Mouse (Mus musculus): Measurements from ENCODE around the gene Gm10135. TPM values are rescaled to one million over a fixed set of nuclear protein-coding genes. Genes with fewer than 3 reads are reported as not detected.
"Not testable (repeated sequence)": the region's sequence is repeated elsewhere in the genome, so short reads cannot be mapped to it uniquely, and the experiment has no call there.

Gm10135 gene
- polyA plus RNA-seq (2015; fragmentation: Nextera tagmentation; extraction: Ambion mirVana), result not detected in 2 replicates

DNA sequence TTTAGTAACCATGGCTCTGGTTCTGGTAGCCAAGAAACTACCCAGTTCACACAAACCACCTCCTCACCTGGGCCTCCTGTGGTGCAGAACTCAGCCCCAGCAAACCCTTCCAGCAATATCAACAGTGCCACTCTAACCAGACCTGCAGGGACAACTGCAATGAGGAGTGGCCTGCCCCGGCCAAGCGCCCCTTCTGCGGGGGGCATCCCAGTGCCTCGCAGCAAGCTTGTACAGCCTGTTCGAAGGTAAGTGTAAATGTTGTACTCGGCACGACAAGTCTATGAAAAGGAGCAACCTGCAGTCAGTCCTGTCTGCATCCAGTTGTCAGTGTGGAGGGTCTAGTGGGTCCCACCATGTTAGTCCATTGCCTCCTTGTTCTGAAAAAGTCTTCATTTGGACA is at the start of gene Gm10135:
Gm10135 (minus strand) TSS at position 101 of the 400 bp plus-strand sequence.
- Histone ChIP-seq H3K4me1 (replicated peaks) (no peaks in the 10 kb centered on the region), H3K36me3 (peaks cover 39% of the 10 kb centered on the region)
- 95% methylated on average over 7 of the region's 7 CpGs for WGBS

DNA sequence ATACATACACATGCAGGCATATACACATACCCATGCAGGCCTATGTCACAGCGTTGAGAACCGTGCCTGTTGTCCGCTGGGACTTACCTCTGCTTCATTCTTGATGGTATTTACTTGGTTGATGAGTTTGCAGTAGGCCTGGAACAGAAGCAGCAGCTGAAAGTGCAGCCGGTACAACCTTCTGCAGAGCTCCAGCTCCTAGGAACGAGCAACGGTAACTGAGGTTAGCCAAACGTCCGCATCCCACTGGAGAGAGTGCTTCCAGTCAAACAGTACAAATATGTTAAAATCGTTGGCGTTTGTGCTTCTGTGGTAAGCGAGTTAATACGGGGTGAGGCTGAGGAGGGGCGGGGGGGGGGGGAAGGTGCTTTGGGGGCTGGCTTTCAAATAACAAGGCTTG is 49.3 kb upstream of the Gm10135 start:
- H3K27ac ChIP-seq (replicated peaks), result no peak overlapping the region
- no peak overlapping the region for H3K9ac ChIP-seq
- H3K4me1 ChIP-seq (replicated peaks), result no peaks in the 10 kb centered on the region
- peaks cover 32% of the 10 kb centered on the region for H3K36me3 ChIP-seq
- WGBS, result 94% methylated on average over 13 of the region's 13 CpGs
- no peak overlapping the region for H3K4me3 ChIP-seq
- H3K9me3 ChIP-seq, result no peaks in the 10 kb centered on the region
- H3K4me2 ChIP-seq, result no peak overlapping the region
- ATAC-seq (ENCODE audit: low FRiP score, low read depth), result no peak
- no peaks in the 10 kb centered on the region for H3K27me3 ChIP-seq

More for the DNA sequence above, at the start of gene Gm10135:
- H3K4me3 ChIP-seq, result no peak within 1 kb of the TSS
- H3K9ac ChIP-seq, result no peak within 1 kb of the TSS
- no peaks in the 10 kb centered on the region for H3K9me3 ChIP-seq
- H3K4me2 ChIP-seq, result no peak within 1 kb of the TSS
- H3K27ac ChIP-seq (replicated peaks), result no peak within 1 kb of the TSS
- H3K27me3 ChIP-seq, result no peaks in the 10 kb centered on the region
- peak; percentile 27; the same call in 1 of the 2 replicates for ATAC-seq (ENCODE audit: low FRiP score, low read depth)

DNA sequence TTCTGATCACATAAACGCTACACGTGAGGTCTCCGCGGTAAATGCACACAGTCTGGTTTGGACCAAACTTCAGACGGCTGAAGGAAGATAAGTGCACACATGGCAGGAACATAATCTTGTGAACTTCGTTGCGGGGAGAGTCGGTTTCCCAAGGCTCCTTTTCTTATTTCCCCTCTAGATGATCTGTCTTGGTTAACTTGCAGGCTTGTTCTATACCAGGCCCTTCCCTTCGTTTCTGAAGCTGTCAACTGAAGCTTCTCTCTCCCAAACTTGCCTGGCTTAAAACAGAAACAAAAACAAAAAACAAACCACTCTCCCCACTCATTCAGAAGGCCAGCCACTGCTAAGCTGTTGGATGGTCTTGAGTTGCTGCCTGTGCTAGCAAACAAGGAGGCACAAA is 40.2 kb upstream of the Gm10135 start:
- Histone ChIP-seq H3K27me3 (0 out of 2 replicates have a peak, but pooled peaks cover 6% of the 10 kb centered on the region), H3K27ac (replicated peaks) (no peak overlapping the region), H3K9me3 (no peaks in the 10 kb centered on the region), H3K36me3 (no peaks in the 10 kb centered on the region), H3K4me2 (no peak overlapping the region), H3K9ac (no peak overlapping the region), H3K4me3 (no peak overlapping the region), H3K4me1 (replicated peaks) (0 out of 2 replicates have a peak, but pooled peaks cover 8% of the 10 kb centered on the region)
- no peak for ATAC-seq (ENCODE audit: low FRiP score, low read depth)
- WGBS, result 40% methylated on average over 9 of the region's 9 CpGs

DNA sequence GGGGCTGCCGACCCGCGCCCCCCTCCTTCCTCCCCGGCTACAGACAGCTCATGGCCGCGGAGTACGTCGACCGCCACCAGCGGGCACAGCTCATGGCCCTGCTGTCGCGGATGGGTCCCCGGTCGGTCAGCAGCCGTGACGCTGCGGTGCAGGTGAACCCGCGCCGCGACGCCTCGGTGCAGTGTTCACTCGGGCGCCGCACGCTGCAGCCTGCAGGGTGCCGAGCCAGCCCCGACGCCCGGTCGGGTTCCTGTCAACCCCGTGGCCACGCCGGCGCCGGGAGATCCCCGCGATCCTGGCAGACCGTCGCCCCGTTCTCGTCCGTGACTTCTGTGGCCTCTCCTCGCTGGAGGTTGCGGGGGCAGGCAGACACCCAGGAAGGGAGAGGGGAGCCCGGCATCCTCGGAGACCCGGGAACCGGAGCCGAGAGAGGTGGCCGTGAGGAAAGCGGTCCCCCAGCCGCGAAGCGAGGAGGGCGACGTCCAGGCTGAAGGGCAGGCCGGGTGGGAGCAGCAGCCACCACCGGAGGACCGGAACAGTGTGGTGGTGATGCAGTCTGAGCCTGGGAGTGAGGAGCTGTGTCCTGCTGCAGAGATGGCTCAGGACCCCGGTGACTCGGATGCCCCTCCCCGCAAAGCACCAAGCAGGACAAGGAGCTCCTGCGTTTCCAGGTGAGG is 39.2 kb upstream of the Gm10135 start:
- WGBS, result under 1% methylated on average over 53 of the region's 65 CpGs
- not testable (repeated sequence) for H3K27ac ChIP-seq (replicated peaks); H3K36me3 ChIP-seq; H3K9me3 ChIP-seq; H3K27me3 ChIP-seq; H3K4me1 ChIP-seq (replicated peaks)
- peak overlapping the region; percentile 13; the same call in 1 of the 2 replicates for H3K9ac ChIP-seq
- peak overlapping the region; percentile 68 for H3K4me2 ChIP-seq
- H3K4me3 ChIP-seq, result peak overlapping the region; percentile 38
- peak; percentile 65 for ATAC-seq (ENCODE audit: low FRiP score, low read depth)

DNA sequence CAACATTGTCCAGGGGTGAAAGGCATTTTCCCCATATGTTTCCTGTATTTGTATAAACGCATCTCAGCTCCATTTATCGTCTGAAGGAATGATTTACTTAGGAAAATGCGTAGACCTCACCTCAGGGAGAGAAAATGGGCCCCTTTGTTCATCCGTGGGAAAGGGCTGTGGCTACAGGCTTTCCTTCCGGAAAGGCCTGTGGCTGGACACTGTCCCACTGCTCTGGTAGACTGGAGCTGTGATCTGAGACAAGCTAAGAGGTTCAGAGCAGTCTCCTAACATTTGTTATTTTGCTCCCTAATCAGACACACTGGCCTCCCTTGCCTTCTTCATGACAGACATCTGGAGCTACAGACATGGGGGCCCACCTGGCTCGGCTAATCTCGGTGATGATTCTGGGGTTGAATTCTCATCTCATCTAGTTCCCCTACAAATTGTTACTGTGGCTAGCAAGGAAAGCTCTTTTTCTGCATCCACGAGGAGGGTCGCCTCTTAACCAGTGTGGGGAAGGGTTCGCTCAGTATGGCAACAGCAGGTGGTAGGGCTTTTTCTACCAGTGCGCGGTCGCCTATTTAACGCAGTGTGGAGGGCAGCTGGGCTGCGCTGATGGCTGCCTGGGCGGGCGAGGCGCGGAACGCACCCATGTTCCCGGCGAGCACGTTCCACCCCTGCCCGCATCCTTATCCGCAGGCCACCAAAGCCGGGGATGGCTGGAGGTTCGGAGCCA is 38.5 kb upstream of the Gm10135 start:
- ATAC-seq (ENCODE audit: low FRiP score, low read depth), result peak; percentile 65
- not testable (repeated sequence) for H3K4me1 ChIP-seq (replicated peaks); H3K27ac ChIP-seq (replicated peaks); H3K9me3 ChIP-seq; H3K27me3 ChIP-seq; H3K9ac ChIP-seq; H3K36me3 ChIP-seq
- WGBS, result 23% methylated on average over 25 of the region's 27 CpGs
- Histone ChIP-seq H3K4me2 (peak overlapping the region; percentile 68), H3K4me3 (peak overlapping the region; percentile 38)

DNA sequence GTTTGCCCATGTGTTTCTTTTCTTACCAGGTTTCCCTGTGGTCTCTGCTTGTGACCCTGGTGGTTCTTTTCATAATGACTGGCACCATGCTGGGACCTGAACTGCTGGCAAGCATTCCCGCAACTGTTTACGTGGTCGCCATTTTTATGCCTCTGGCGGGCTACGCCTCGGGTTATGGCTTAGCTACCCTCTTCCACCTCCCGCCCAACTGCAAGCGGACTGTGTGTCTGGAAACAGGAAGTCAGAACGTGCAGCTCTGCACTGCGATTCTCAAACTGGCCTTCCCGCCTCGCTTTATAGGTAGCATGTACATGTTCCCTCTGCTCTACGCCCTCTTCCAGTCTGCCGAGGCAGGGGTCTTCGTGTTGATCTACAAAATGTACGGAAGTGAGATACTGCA is 37.3 kb upstream of the Gm10135 start:
- not testable (repeated sequence) for H3K27ac ChIP-seq (replicated peaks); H3K27me3 ChIP-seq; H3K9ac ChIP-seq; H3K4me3 ChIP-seq; H3K36me3 ChIP-seq; H3K4me2 ChIP-seq; ATAC-seq (ENCODE audit: low FRiP score, low read depth); H3K9me3 ChIP-seq
- peaks cover 13% of the 10 kb centered on the region; the same call in 1 of the 2 replicates for H3K4me1 ChIP-seq (replicated peaks)
- WGBS, result 90% methylated on average over 16 of the region's 16 CpGs

DNA sequence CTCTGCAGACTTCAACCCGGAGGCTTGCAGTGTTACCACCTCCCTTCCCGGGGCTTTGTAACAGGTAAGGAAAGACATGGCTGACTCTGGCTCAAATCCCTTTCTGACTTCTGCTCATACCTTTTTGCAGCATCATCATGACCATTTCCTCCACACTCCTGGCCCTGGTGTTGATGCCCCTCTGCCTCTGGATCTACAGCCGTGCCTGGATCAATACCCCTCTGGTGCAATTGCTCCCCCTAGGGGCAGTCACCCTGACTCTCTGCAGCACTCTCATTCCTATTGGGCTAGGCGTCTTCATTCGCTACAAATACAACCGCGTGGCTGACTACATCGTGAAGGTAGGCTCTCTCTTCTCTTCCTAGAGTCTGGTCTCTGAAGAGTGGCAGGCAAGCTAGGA is 33.7 kb upstream of the Gm10135 start:
- H3K36me3 ChIP-seq; H3K27ac ChIP-seq (replicated peaks); H3K27me3 ChIP-seq; H3K4me3 ChIP-seq; H3K9me3 ChIP-seq; H3K9ac ChIP-seq; ATAC-seq (ENCODE audit: low FRiP score, low read depth); H3K4me1 ChIP-seq (replicated peaks); H3K4me2 ChIP-seq: not testable (repeated sequence)
- WGBS, result 34% methylated on average over 8 of the region's 8 CpGs

DNA sequence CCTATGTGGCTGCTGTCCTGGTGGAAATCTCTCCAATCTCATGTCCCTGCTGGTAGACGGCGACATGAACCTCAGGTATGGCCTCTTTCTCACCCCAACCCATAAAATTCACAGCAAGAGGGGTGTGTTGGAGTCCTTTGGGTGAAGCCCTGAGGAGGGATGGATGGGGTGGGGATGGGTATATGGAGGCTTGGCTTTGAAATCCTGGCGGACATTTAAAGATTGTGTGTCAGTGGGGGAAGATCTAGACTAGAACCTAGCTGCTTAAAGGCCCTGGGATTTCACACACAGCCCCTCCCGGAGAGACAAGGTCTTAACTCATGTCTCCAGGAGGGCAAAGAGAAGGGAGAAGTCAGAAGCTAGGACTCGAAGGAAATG is 33.1 kb upstream of the Gm10135 start:
- 47% methylated on average over 5 of the region's 5 CpGs for WGBS
- Histone ChIP-seq H3K9ac (no peak overlapping the region), H3K4me3 (peak overlapping the region; percentile 48), H3K36me3 (no peaks in the 10 kb centered on the region), H3K27ac (replicated peaks) (no peak overlapping the region), H3K9me3 (no peaks in the 10 kb centered on the region), H3K4me2 (peak overlapping the region; percentile 65), H3K27me3 (peaks cover 5% of the 10 kb centered on the region; the same call in 1 of the 2 replicates), H3K4me1 (replicated peaks) (peaks cover 8% of the 10 kb centered on the region; the same call in 1 of the 2 replicates)
- no peak for ATAC-seq (ENCODE audit: low FRiP score, low read depth)

DNA sequence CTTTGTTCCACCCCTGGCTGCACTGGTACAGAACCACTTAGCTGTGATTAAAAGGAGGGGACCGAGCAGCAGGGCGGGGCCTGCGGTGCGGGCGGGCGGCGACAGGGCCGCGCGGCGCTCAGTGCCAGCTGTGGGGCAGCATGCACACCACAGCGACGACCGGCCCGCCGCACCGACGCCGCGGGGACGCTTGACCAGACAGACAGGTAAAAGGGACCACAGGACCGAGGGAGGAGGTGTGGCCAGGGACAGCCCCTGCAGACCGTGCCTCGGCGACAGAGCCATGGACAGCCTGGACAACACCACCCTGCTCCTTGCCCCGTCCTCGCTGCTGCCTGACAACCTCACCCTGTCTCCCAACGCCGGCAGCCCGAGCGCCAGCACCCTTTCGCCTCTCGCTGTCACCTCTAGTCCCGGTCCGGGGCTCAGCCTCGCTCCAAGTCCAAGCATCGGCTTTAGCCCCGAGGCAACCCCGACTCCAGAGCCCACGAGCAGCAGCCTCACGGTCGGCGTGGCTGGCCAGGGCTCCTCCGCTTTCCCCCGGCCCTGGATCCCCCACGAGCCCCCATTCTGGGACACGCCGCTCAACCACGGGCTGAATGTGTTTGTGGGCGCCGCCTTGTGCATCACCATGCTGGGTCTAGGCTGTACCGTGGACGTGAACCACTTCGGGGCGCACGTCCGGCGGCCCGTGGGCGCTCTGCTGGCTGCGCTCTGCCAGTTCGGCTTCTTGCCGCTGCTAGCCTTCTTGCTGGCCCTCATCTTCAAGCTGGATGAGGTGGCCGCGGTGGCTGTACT is 32.5 kb upstream of the Gm10135 start, which contains the start of gene Slc10a4:
Slc10a4 (plus strand) TSS at position 100 of the 798 bp plus-strand sequence.
- Histone ChIP-seq H3K9ac (peak within 1 kb of the TSS; percentile 35), H3K9me3 (no peaks in the 10 kb centered on the region), H3K27me3 (peaks cover 5% of the 10 kb centered on the region; the same call in 1 of the 2 replicates), H3K36me3 (no peaks in the 10 kb centered on the region), H3K4me2 (peak within 1 kb of the TSS; percentile 65), H3K4me1 (replicated peaks) (peaks cover 8% of the 10 kb centered on the region; the same call in 1 of the 2 replicates), H3K4me3 (peak within 1 kb of the TSS; percentile 48), H3K27ac (replicated peaks) (no peak within 1 kb of the TSS)
- 5% methylated on average over 65 of the region's 65 CpGs for WGBS
- ATAC-seq (ENCODE audit: low FRiP score, low read depth), result peak; percentile 82

DNA sequence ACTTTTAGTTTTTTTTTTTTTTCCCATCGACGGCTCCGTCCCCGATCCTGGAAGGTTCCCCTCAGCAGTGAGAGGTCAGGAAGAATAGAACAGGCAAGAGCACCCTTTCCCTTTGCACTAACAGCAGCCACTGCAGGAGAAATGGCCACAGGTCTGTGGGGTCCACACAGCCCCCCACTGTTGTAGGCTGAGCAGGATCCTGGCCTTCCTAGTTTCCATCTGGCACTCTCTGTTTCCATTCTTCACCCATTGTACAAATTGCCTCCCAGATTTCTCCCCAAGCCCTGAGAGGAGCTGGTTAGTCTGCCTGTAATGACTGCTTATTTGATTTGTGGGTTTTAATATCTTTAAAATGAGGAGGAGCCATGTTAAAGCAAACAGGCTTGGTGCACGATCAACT is 29.5 kb upstream of the Gm10135 start:
- H3K4me3 ChIP-seq, result no peak overlapping the region
- no peaks in the 10 kb centered on the region for H3K9me3 ChIP-seq
- WGBS, result 85% methylated on average over 5 of the region's 5 CpGs
- H3K4me2 ChIP-seq, result no peak overlapping the region
- peaks cover 5% of the 10 kb centered on the region; the same call in 1 of the 2 replicates for H3K27me3 ChIP-seq
- no peak for ATAC-seq (ENCODE audit: low FRiP score, low read depth)
- H3K9ac ChIP-seq, result no peak overlapping the region
- H3K36me3 ChIP-seq, result no peaks in the 10 kb centered on the region
- peaks cover 8% of the 10 kb centered on the region; the same call in 1 of the 2 replicates for H3K4me1 ChIP-seq (replicated peaks)
- H3K27ac ChIP-seq (replicated peaks), result no peak overlapping the region

DNA sequence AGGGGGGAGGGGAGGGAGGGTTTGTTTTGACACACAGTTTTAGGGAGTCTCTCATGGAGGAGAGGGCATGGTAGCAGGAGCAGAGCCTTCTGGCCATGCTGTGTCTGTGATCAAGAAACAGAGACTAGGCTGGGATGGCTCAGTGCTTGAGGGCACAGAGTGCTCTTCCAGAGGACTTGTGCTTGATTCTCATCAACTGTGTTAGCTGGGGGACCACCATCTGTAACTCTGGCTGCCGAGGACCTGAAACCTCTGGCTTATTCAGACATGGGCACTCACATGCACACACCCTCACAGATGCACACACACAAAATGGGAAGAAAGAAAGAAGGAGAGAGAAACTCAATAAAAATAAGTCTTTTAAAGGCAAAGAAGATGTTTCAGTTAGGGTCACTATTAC is 24.0 kb upstream of the Gm10135 start:
- H3K4me2 ChIP-seq; ATAC-seq (ENCODE audit: low FRiP score, low read depth); H3K4me1 ChIP-seq (replicated peaks); H3K36me3 ChIP-seq; H3K27me3 ChIP-seq; H3K4me3 ChIP-seq; H3K9ac ChIP-seq; H3K9me3 ChIP-seq; H3K27ac ChIP-seq (replicated peaks): not testable (repeated sequence)
- 91% methylated on average over 1 of the region's 1 CpGs for WGBS

Data from hindbrain, embryonic 15.5 days (tissue).